Mouse (Mus musculus) activated CD4-positive, CD25-positive, alpha-beta regulatory T cell, adult 4 months (primary cell): Measurements from ENCODE around the gene Guca1a. TPM values are rescaled to one million over a fixed set of nuclear protein-coding genes. Genes with fewer than 3 reads are reported as not detected.

Experiments
- polyA plus RNA-seq, 2 experiments: library from polyadenylated mRNA; unstranded; fragments of 100-300 nt; shearing (Covaris generic); gene quantifications; one replicate each; pipeline ENCODE4 v1.2.1; 2017

The Guca1a gene
- polyA plus RNA-seq, 2 experiments from 2014 or later = not detected

Other genes starting within 250 kb of the Guca1a start
- gene Mrps10, start 31.7 kb downstream of the Guca1a start, polyA plus RNA-seq = 10 to 100 TPM; 30.8 to 36.4 TPM
- 1 to 10 TPM; 1.1 TPM for gene Guca1b, start 15.2 kb downstream of the Guca1a start, polyA plus RNA-seq
- gene AI661453, start 36.0 kb upstream of the Guca1a start, polyA plus RNA-seq = under 1 TPM in 1 of 2 experiments, not detected in 1; 0.15 TPM
- not detected for gene 1700001C19Rik, start 36.8 kb upstream of the Guca1a start, polyA plus RNA-seq
- gene Taf8, start 101.7 kb upstream of the Guca1a start, polyA plus RNA-seq = 10 to 100 TPM; 51.5 to 61.3 TPM
- gene Ccnd3, start 104.5 kb upstream of the Guca1a start, polyA plus RNA-seq = 100 to 1,000 TPM; 133 to 141 TPM
- 10 to 100 TPM in 1 of 2 experiments, 1 to 10 TPM in 1; 6.6 to 10.8 TPM for gene Bysl, start 210.9 kb upstream of the Guca1a start, polyA plus RNA-seq
- 10 to 100 TPM; 23.6 to 30.0 TPM for gene Med20, start 211.0 kb upstream of the Guca1a start, polyA plus RNA-seq
- gene Gm20517, start 211.0 kb upstream of the Guca1a start, polyA plus RNA-seq = 1 to 10 TPM in 1 of 2 experiments, under 1 TPM in 1; 0.89 to 1.1 TPM
- under 1 TPM; 0.60 to 0.71 TPM for gene Usp49, start 230.1 kb upstream of the Guca1a start, polyA plus RNA-seq